Mouse (Mus musculus) left cerebral cortex, adult 9 months (tissue): ENCODE data around the gene Pole4.
A peak's percentile ranks its signal among the peaks of the same experiment; 100 is the strongest.
"Not testable (repeated sequence)": the region's sequence is repeated elsewhere in the genome, so short reads cannot be mapped to it uniquely, and the experiment has no call there.

ENCODE experiments used
- DNase-seq, 2 experiments: peaks; one replicate each; pipeline ENCODE4 v3.0.0; 2022; ENCODE audit warnings: low spot score in 2 of 2

Pole4 gene

DNA sequence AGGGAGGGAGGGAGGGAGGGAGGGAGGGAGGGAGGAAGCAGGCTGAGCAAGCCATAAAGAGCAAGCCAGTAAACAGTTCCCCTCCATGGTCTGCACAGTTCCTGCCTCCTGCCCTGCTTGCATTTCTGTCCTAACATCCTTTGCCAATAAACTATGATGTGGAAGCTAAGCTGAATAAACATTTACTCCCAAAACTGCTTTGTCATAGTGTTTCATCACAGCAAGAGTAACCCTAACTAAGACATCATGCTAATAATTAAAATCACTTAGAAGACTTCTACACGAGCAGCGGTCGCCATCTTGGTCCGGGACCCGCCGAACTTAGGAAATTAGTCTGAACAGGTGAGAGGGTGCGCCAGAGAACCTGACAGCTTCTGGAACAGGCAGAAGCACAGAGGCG, 79.8 kb downstream of the Pole4 start:
- not testable (repeated sequence) for DNase-seq

DNA sequence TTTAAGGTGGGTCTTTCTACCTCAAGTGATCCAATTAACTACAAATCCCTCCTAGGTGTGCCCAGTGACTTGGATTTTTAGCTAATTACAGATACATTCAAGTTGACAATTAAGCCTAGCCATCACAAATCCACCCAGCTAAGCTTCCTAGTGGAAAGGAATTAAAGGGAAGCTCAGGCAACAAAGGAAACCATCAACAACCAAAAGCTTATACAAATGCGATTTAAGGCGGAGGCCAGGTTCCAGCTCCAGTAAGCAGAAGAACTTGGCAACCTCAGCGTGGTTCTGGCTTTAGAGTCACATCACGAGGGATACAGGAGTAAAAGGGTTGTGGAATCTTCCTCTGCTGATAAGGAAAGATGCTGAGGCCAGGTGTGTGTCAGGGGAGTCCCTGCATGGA, 92.0 kb downstream of the Pole4 start:
- no peak for DNase-seq

DNA sequence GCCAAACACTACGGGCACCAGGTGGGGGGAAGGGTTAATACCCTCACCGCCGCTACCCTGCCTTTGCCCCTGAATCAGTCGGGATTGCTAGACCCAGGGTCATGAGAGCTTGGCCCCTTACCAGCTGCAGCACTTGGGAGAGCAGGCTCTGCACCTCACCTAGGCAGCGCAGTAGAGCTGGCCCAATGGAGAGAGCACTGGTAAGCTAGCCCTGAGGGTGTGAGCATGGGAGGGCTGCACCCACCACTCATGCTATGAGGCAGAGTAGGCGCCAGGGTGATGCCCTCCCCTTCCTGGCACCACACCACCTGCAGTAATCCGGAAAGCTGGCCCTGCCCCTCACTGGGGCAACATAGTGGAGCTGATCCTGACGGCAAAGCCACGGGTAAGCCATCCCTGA, 94.1 kb downstream of the Pole4 start:
- DNase-seq = no peak

DNA sequence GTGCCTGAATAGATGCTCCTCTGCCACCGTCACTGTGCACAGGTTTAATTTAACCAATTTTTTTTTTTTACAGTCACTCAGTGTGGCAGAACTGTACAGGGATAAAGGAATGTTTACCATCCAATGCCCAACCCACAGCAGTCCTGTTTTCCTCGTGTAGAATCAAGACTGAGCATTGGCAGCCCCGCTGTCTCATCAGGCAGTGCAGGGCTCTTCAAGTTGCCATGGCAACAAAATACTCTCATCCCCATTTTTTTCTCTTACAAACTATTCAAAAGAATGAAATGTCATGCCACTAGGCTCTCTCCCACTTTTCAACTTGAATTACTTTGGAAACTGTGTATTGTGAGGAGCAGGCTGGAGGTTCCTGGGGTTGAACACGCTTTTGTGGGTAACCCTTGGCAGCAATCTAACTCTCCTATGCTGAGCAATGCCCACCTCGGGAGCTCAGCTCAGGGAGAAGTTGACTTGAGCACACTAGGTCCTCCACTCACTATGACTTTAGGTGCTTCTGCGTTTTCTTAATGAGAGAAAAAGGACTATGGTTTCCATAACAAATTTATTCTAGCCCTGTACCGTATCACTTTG, 95.7 kb downstream of the Pole4 start:
- DNase-seq = peak in 1 of 2 experiments; percentile 22

DNA sequence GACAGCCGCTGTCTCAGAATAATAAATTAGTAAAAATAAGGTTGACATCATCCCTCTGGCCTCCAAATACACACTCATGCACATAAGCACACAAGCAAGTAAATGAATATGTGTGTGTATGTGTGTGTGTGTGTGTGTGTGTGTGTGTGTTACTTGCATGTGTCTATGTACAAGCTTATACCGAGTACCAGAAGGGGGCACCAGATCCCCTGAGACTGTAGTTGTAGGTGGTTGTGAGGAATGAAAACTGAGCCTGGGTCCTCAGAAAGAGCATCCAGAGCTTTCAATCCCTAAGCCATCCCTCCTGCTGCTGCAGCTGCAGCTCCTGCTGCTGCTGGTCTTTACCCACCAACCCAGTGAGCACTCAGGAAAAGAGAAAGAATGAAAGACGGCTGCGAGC, 96.4 kb downstream of the Pole4 start:
- no peak for DNase-seq

DNA sequence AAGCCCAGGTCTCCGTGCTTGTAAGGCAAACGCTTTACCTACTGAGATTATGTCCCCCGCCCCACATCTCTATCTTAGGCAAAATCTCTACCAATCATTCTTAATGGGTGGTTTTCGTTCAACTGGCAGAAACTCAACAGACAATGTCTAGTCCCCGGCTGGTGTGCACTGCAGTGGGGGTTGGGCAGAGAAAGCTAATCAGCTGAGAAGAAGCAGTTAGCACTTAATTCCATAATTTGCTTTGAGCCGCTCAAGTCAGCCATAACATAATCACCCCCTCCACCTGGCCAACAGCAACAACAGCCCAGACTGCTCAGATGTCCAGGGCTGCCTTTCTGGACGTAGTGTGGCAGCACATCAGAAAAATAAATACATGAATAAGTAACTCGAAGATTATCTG, 100.4 kb downstream of the Pole4 start:
- no peak for DNase-seq

DNA sequence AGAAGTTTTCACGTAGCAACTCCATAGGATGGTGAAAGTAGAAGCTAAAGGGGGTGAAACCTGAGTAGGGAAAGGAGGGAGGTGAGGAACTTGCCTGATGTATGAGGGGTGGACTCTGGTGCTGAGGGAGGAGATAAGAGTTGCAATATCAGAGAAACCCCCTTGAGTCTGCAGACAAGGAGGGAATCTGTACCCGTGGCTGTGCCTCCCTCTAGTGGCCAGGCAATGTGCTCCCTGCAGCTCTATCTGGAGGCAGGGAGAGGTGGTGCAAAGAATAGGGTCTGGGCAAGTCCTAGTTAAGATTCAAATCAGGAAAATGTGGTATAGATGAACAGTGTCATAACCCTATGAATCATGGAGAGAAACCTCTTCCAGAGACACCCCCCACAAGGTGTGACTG, 101.5 kb downstream of the Pole4 start:
- DNase-seq = peak in 1 of 2 experiments; percentile 33

DNA sequence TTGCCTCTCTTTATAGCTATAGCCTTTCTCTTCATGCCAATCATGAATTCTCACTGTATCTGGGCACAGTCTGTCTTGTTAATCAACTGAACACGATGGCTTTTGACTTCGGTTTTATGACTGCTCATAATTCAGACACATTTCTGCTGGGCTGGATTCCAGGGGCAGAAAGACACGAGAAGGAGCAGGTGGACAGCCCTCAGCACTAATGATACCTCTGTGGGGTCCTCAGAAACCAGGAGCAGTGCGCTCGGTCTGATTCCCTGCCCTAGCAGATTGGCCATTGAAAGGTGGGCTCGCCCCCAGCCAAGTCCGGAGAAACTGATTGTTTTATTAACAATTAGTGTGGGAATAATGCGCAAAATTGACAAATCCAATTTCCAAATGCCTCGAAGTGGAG, 101.9 kb downstream of the Pole4 start:
- no peak for DNase-seq

DNA sequence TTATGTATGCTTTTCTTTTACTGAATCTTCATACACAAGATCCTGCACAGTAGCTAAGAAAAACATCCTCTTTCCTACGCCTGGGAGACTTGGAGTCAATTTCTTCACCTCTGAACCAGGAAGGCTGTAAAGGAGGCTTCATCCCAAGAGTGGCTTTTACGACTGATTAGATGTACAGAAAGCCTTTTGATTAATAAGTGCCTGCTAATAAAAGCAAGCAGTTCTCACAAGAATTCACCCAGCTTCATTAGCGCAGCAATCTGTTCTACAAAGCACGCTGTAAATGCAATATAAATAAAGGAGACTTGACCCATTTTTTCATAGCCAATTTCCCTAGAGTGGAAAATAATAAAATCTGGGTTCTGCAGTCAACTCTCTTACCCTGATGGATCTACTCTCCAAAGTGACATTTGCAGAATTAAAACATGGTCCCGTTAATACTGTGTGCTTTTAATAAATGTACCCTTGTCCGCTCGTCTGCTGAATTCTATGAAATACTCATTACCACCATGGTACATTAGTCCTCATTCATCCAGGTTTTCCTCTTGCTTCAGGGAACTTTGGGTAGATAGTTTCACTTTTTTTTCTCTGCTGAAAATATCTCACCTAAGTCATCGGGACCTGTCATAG, 109.6 kb downstream of the Pole4 start:
- no peak for DNase-seq

DNA sequence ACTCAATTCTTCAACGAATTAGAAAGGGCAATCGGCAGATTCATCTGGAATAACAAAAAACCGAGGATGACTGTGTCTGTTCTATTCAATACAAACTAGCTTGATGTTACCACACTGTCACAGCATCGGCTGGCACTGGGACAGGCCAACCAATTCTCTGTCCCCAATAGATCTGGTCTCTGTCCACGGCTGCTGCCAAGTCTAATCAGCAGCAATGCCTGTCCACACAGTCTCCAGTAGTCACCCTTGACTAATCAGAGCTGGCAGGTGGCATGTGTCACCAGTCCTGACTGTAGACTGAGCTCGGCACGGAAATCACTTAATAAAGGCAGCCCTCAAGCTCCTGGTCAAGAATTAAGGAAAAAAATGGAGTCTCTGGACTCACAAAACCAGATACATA, 115.8 kb downstream of the Pole4 start:
- DNase-seq = no peak

DNA sequence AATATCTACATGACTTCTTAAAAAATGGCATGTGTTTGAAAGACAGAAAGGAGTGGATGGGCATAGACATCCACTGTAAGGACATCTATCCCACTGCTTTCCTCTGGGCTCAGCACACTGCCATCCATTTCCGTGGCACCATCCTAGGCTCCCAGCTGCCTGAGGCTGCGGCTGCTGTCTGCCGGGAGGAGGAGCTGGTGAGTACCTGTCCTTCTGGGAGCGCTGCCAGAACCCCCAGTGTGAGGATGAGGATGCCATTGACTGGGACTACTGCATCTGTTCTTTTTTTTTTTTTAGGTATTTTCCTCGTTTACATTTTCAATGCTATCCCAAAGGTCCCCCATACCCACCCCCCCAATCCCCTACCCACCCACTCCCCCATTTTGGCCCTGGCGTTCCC, 119.8 kb downstream of the Pole4 start:
- DNase-seq = no peak

DNA sequence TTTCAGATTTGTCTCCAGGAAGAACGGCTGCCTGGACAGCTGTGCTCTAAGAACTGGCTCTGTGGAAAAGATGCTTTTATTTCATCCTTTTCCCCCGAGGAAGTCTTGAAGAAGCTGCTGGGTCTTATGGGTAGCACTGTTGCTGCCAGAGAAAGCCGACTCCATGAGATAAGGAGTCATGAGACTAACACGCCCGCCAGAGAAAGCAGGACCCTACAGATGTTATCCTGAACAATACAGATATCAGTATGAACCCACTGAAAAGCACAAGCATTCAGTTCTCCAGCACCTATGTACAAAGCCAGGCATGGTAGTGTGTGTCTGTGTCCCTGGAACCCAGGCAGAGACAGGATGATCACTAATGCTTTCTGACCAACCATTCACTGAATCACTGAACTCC, 129.7 kb downstream of the Pole4 start:
- DNase-seq = no peak
